Mouse (Mus musculus): ENCODE measurements around the gene Hoxc5.
A peak's percentile ranks its signal among the peaks of the same experiment; 100 is the strongest.

Hoxc5 gene

DNA sequence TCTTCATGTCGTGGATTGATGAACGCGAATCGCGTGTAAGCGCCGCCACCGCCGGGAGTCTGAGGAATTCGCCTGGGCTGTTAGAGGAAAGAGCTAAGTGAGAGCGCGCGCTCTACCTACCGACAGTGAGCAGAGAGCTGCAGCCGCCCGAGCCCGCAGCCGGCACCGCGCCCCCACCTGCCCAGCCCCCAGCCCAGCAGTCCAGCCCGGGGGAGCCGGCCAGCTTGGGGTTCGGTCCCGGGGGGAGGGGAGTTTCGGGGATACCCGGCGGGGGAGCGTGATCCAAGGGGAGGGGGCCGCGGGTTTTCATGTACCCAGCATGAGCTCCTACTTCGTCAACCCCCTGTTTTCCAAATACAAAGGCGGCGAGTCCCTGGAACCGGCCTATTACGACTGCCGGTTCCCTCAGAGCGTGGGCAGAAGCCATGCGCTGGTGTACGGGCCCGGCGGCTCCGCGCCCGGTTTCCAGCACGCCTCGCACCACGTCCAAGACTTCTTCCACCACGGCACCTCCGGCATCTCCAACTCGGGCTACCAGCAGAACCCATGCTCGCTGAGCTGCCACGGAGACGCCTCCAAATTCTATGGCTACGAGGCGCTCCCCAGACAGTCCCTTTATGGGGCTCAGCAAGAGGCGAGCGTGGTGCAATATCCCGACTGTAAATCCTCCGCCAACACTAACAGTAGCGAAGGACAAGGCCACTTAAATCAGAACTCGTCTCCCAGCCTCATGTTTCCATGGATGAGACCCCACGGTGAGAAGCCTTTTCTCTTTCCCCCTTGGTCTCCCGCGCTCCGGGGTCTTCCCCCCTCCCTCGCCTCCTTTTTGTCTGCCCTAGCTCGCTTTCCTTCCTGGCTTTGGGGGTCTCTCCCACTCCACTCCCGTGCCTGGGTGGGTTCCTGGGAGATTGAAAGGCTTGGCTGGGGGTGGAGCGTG, 23.5 kb downstream of the Hoxc5 start, which contains the start of gene Hoxc8:
Gene Hoxc8, plus strand, starts transcription at position 147 of the 937 bp plus-strand sequence.
- DNase-seq = no peak

DNA sequence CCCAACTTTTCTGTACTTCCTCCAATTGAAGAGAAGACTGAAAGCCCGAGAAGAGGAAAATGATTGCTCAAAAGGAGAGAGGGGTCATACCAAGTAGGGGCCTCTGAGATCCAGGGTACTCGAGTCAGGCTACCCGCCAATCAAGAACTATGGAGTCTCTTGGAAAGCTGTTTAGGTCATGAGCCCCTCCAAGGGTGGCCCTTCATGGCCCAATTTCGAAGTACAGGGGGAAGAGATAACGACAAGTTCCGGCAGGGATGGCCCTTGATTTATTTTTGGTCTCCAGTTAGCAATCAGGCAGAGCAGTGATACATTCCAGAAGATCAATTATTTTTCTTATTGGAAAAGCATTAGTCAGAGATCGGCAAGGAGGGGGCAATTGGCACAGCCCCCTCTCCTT, 24.5 kb downstream of the Hoxc5 start:
- no peak for DNase-seq

DNA sequence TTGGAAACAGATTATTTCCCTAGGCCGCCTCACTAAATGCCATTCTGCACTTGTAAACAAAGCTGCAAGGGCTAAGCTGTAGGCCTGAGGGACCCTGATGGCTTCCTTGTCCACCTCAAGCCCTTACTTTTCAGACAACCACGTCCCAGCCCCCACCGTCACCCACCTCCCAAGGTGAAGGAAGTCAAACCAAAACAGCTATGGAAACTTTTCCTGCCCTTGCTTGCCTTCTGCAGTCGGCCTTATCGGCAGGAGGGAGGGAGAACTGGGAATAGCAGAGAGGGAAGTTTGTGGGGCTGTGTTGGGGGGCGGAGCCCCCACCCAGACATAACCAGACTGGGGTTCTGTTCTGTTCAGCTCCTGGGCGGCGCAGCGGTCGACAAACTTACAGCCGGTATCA, 25.0 kb downstream of the Hoxc5 start:
- DNase-seq = no peak

DNA sequence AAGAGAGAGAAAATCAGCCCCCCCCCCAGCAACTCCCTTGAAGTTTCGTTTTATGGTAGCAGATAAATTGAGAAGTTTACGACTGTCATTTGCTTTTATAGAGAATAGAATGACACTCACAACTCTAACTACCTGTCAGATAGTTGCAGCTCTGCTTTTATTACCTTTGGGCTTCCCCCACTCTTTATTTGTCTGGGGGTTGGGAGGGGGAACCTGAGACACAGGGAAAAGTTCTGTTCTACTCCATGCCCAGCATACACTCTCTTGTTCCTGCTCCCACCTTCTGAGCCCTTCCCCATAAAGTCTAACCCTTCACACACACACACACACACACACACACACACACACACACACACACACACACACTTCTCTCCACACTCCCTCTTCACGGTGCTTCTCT, 25.6 kb downstream of the Hoxc5 start:
- no peak for DNase-seq

DNA sequence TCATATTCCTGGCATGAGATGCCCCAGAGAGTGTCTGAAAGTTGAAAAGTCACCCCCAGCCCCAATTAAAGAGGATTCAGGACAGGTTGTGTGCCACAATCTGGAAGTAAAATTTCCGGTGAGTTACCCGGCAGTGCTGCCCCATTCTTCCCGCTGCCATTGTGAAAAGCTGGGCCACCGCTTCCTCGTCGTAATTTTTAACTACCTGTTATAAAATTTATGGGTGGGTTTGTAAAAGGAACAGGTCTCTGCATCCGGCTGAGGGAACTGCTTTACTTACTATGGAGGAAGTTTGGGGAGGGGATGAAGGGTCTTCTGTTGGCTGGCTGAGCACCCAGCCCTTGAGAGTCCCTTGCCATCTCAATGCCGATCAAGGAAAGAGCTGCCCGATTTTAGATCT, 29.3 kb downstream of the Hoxc5 start:
- no peak for DNase-seq

DNA sequence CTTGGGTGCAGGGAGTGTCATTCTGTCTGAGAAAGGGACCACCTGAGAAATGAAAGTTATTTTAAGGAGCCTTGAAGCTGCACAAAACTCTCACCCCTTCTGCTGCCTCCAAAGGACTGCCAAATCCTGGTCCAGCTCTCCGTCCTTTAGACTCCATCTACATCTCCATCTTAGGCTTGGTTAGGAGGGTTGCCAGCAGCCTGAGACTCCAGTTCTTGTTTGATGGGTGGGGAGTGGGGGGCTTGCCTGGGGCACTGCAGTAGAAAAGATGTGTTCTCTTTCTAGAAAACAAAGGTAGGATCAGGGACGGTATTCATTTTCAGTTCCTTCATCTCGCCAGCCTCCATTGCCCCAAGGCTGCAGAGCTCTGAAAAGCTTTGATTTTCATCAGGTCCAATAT, 30.2 kb downstream of the Hoxc5 start:
- DNase-seq = no peak

DNA sequence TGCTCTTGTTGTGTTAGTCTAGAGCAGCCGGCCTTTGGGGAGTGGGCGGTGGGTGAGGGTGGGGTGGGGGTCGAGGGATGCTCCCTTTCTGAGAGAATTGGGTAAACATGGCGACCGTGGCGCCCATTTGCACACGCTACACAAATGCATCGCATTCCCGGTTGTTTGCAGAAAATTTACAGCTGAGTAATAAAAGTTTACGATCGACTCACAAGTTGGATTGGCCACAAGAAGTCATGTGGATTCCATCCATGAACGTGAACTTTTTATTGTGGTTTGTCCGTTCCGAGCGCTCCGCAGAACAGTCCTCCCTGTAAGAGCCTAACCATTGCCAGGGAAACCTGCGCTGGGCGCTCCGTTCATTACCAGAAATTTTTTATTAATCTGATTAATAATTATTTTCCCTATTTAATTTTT, 30.7 kb downstream of the Hoxc5 start, which contains the start of gene Hoxc6:
Gene Hoxc6, plus strand, starts transcription at position 319 of the 417 bp plus-strand sequence.
- DNase-seq = no peak

DNA sequence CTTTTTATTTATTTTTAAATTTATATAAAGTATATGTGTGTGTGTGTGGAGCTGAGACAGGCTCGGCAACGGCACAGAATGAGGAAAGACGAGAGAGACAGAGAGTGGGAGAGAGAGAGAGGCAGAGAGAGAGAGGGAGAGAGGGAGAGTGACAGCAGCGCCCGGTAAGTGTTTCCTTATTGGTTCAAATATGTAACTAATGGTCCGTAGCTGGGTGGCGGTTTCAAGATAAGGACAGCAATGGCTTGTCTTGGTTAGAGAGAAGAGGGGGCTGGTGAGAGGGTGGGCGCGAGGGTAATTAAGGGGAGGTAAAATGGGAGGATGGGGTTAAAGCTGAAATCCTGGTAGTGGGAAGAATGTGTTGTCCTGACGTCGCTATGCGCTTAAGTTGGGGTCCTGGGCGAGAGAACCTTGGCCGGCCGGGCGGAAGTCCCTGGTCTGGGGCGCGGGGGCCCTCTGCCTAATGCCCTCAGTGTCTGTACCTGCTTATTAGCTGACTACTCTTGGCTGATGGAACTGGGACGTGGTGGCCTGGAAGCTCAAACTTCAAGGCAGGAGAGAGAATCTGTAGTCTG, 31.5 kb downstream of the Hoxc5 start:
- no peak for DNase-seq

DNA sequence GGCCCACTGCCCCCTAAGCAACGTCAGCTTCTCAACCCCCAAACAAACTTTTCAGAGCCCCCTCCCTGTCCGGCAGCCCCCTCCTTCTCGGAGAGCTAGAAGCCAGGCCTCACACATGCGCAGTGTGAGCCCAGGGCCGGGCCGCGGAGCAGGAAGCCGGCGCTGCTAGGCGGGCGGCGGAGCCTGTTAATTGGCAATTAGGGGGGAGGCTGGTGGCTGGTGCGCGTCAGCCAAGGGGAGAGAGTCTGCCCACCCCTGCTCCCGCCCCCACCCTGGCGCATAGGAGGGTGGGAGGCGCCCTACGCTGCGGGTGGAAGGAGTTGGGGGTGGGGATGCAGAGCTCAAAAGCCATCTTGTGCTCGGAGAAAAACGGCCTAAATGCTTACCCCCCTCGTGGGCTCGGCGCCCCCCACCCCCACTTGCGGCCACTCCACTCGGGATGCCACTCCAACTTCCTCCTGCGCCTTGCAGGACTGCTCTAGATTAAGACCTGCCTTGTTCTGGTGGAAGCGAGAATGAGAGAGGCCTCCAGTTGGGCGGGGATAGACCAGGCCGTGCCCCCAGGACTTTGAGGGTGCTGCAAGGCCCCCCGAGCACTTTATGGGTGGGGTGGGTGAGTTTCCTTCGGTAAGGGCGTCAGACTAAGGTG, 32.1 kb downstream of the Hoxc5 start:
- peak; percentile 38 for DNase-seq

DNA sequence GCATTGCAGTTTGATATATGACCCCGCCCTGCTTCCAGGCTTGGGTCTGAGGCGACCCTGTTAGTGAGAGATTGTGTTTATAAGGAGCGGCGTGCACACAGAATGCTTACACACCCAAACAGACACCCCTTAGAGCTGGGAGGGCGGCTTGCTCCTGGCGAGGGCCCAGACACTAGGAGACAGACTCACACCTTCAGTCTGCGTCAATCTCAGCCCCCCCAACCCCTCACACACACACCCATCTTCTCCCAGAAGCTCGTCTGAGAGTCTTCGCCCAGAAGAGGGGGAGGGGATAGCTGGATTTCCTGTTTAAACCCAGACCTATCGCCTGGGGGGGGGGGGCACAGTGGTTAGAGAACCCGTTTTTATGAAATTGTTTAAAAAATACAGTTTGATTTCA, 32.7 kb downstream of the Hoxc5 start:
- DNase-seq = no peak

DNA sequence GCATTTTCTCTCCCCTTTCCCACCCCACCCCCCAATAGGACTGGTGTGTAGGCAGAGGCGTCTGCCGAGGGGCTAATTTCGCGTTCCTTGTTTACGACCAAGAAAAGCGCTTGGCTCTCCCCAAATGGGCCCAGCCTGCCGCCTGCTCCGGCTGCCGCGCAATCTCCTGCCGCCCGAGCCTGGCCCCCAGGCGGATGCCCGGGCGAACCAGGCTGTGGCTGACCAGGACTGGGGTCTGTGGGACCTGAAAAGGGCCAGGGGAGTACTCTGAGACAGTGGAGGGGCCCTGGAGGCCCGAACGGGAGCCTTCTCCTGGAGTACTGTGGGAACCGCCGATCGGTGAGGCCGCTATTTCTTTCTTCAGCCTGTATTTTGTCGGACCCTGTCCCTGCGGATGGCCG, 33.3 kb downstream of the Hoxc5 start:
- no peak for DNase-seq

DNA sequence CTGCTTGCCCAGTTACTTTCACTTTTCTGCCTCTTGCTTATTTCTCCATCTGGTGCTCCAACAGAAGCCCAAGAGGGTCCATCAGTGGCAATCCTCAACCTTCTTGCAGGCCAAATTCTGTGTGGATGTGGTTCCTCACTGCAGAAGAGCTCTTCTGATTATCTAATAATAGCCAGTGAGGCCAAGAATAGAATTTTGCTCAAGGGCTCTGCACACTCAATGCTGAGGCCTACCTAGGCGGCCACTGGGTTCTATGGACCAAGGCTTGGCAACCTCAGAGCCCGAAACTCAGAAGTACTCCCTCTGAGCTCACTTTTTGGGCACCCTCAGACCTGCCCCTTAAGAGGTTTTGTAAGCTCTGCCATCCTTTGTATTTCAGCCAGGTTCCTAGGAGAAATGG, 34.1 kb downstream of the Hoxc5 start:
- no peak for DNase-seq

DNA sequence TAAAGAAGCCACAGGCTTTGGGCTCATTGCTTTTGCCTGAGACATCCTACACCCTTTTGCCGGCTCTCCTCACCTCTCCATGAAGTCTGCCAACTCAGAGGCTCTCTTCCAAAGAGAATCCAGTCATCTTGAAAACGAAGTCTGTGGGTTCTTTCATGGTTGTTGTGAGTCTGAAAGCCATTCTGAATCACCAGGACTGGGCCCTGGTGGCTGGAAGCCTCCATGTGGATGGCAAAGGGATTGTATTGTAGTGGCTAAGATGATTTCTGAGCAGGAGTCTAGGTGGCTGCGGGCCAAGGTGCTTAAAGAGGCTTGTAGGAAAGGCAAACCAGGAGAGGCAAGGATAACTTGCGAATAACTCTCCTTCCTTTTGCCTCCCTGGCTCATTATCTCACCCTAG, 34.9 kb downstream of the Hoxc5 start:
- DNase-seq = no peak

DNA sequence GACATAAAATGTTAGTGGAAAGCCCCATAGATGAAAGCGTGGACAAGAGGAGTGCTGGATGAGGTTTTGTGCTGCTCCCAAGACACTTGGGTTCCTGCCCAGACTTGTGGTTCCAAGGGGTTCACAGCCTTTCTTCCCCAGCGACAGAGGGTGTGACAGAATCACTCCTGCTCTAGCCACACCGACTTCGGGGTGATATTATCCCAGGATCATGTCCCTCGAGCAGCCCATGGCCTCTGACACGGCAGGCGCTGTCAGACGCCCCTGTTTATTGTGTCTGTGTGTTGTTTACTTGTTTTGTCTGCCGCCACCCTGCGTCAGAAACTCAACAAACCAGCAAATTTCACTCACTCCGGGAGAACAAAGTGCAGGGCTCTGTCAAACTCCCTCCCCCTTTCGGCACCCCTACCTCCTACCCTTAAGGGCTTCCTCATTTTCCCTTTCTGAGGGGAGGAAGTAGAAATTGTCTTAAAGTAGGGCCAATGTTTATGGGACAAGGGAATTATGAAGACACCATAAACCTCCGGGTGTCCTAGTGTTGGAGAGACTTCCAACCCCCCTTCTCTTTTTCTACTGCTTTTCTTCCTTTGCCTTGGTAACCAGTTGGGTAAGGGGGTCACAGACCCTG, 35.7 kb downstream of the Hoxc5 start:
- DNase-seq = no peak

DNA sequence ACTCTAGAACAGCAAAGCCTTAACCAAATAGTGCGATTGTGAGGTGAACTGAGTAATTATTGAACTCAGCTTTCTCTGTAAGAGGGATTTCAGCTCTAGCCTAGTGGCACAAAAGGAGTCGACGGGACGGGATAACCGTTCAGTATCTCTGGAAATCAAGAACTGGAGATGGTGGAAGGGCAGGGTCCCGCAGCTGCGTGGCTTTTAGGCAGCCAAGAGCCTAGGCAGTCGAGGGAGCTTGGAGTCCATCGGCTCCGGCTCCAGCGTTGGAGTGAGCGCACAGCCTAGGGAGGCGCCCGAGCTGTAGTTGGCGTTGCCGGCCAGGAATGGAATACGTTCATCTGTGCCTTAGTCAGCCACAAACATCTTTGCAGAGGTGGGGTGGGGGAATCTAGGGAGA, 38.1 kb downstream of the Hoxc5 start:
- DNase-seq = no peak

DNA sequence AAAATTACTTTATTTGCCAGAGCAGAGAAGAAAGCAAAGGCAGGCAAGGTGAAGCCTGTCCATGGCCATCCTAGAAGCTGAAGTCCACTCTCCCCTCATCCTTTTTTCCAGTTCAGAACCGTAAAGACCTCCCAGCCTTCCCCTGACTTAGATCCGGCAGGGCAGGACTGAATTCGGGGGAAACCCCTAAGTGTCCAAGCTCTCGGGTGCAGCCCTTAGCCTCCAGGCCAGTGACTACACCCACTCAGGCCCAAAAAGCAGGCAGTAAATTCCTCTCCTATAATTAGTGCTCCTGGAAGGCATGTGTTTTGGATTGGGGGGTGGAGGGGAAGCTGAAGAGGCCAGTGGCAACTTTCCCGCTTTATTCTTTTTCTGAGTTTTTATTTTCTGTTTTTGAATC, 38.6 kb downstream of the Hoxc5 start:
- DNase-seq = no peak

DNA sequence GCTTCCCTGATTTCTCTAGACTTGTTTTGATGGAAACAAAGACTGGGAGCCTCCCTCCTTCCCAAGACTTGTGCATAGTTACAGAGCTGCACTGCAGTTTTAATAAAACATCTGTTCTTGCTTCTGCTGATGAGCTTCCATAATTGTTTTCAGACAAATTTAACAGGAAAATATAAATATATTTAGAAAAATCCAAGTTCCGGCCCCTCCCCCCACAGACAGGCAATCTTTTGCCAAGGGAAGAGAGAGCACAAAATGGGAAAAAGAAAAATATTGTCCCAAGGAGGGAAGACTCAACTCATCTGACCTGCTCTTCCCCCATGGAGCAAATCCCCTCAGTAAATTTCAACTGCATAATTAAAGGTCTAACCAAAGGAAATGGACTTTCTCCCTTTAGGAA, 39.1 kb downstream of the Hoxc5 start:
- no peak for DNase-seq

DNA sequence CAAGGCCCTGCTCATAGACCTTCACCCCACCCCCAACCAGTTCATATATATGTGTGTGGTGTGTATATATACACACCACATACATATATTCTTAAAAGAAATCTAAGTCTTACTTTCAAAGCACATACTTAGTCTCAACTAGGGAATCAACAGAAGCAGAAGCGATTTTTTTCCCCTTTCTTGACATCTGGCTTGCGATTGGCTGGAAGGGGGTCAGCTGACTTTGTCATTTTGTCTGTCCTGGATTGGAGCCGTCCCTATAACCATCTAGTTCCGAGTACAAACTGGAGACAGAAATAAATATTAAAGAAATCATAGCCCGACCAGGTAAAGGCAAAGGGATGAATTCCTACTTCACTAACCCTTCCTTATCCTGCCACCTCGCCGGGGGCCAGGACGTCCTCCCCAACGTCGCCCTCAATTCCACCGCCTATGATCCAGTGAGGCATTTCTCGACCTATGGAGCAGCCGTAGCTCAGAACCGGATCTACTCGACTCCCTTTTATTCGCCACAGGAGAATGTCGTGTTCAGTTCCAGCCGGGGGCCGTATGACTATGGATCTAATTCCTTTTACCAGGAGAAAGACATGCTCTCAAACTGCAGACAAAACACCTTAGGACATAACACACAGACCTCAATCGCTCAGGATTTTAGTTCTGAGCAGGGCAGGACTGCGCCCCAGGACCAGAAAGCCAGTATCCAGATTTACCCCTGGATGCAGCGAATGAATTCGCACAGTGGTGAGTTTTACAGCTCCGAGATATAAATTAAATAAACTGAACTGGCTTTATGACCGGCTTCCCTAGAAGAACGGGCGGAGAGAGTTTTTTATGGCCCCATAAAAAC, 42.2 kb downstream of the Hoxc5 start:
- no peak for DNase-seq

DNA sequence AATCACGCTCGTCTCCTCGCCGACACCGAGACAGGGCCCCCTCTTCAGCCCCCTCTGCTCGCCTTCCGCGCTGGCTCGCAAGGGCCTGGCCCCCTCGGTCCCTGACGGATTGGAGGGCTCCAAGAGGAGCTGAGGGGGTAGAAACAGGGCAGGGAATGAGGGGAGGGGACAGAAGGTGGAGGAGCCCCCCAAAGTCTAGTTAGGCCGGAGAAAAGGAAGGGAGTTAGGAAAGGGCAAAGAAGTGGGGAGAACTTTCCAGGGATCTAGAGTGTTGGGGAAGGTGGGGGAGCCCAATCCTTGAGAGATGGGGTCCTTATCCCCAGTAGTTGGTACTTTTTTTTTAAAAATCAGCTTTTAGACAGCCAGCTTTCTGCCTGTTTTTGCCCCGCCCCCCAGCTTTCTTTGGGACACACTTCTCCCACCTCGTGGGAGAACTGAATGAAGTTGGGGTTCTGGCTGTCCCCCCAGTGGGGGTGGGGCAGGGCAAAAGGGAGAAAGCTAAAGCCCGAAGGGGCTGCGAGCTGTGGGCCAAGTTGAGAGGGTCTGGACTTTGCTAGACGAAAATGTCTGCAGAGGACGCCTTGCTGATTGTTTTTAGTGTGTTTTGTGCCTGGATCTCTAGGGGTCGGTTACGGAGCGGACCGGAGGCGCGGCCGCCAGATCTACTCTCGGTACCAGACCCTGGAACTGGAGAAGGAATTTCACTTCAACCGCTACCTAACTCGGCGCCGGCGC, 43.0 kb downstream of the Hoxc5 start:
- no peak for DNase-seq

DNA sequence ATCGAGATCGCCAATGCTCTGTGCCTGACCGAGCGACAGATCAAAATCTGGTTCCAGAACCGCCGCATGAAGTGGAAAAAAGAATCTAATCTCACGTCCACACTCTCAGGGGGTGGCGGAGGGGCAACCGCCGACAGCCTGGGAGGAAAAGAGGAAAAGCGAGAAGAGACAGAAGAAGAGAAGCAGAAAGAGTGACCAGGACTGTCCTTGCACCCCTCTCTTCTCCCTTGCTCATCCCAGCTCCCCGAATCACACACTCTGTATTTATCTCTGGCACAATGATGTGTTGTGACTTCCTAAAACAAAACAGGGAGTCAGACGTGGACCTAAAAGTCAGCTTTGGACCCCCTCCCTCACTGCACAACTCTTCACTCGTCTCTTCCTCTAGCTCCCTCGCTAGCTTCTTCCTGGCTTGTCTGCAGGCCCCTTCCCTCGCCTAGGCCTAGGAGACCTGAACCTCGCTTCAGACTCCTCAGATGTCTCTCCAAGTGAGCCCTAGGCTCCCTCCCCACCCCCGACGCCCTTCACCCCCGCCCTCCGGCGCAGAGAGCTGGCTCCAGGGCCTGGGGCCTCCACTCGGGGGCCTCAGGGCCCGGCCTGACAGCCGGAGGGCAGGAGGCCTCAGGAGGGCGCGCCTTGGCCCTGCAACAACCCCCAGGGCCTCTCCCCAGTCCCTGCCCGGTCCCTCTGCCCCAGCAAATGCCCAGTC, 43.8 kb downstream of the Hoxc5 start:
- no peak for DNase-seq

DNA sequence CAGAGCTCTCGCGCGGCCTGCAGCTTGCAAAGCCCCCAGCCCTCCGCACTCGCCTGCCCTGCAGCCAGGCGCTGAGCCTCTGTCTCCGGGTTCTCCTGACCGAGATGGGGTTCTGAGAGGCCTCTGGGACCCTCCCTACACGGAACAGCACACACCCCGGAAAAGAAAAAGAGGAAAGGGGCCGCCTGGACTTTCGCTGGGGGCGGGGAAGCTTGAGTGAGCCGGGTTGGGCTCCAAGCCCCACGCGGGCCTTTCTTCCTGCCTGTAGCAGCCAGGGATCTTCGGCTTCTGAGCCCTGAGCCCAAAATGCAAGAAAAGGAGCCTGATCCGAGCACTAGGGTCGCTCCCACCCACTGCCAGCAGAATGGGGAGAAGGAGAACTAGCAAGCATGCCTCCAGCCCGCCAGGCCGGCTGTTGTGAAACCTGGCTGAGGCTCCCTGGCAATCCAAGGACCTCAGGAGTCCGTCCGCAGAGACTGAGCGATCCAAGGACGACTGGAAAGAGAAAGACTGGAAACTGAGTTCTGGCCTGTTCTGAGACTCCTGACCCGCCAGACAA, 44.8 kb downstream of the Hoxc5 start:
- no peak for DNase-seq
